Mouse (Mus musculus) natural killer cell, adult 2 months (primary cell): ENCODE measurements at regions not wholly inside any gene's neighbourhood (a gene's known extent, or its start where the extent isn't known, plus 50 kb on each side); places are given as distances from the start of the nearest gene placed in this dataset.

Source experiments
- DNase-seq, 2 experiments: peaks; one replicate each; pipeline ENCODE4 v3.0.0; 2022; ENCODE audit warnings: low spot score in 2 of 2

- DNase-seq: peak; percentile 24 to 28
These were observed 495.4 kb upstream of the Chrm3 start for GRCm38 (mm10) chr13:10855947-10856561.

- no peak for DNase-seq
These were observed 484.6 kb upstream of the Chrm3 start for GRCm38 (mm10) chr13:10845212-10845611.

- DNase-seq: no peak
These were observed 438.8 kb upstream of the Chrm3 start for GRCm38 (mm10) chr13:10799351-10799913.
